Mouse (Mus musculus) kidney, embryonic 14.5 days (tissue): ENCODE measurements around the gene Sumo2. TPM values are rescaled to one million over a fixed set of nuclear protein-coding genes. Genes with fewer than 3 reads are reported as not detected.
"Not testable (repeated sequence)": the region's sequence is repeated elsewhere in the genome, so short reads cannot be mapped to it uniquely, and the experiment has no call there.

Experiments
- ATAC-seq: fragments of 200-750 bp; cut with Nextera tagmentation; 2 replicates; pipeline ENCODE4 v1.8.0; 2017; ENCODE audit warnings: moderate number of reproducible peaks, mild to moderate bottlenecking, moderate TSS enrichment, moderate library complexity; ENCODE audit not compliant: low FRiP score, low TSS enrichment
- H3K27ac ChIP-seq: fragments of 300-500 bp; sonication (generic); 2 replicates; pipeline ENCODE4 v1.5.1; 2014; ENCODE audit warnings: low read depth, mild to moderate bottlenecking, low read length, moderate library complexity, mixed read lengths
- H3K27me3 ChIP-seq: fragments of 300-500 bp; sonication (generic); 2 replicates; pipeline ENCODE4 v1.6.1; 2014; ENCODE audit warnings: mild to moderate bottlenecking, low read length; ENCODE audit not compliant: control insufficient read depth, insufficient read depth
- H3K36me3 ChIP-seq: fragments of 300-500 bp; sonication (generic); 2 replicates; pipeline ENCODE4 v1.6.1; 2014; ENCODE audit warnings: low read length, mixed read lengths; ENCODE audit not compliant: control insufficient read depth, insufficient read depth
- H3K4me1 ChIP-seq: fragments of 300-500 bp; sonication (generic); 2 replicates; pipeline ENCODE4 v1.6.1; 2014; ENCODE audit warnings: low read length, mixed read lengths; ENCODE audit not compliant: control insufficient read depth, insufficient read depth
- H3K4me2 ChIP-seq: fragments of 300-500 bp; sonication (generic); replicated peaks from 2 replicates; pipeline ENCODE4 v1.6.1; 2014; ENCODE audit warnings: low read depth, mild to moderate bottlenecking, low read length
- H3K4me3 ChIP-seq: fragments of 300-500 bp; sonication (generic); 2 replicates; pipeline ENCODE4 v1.5.1; 2014; ENCODE audit warnings: mild to moderate bottlenecking, low read length
- H3K9ac ChIP-seq: fragments of 300-500 bp; sonication (generic); 2 replicates; pipeline ENCODE4 v1.6.1; 2014; ENCODE audit warnings: low read depth, mild to moderate bottlenecking, low read length, moderate library complexity
- H3K9me3 ChIP-seq: fragments of 300-500 bp; sonication (generic); 2 replicates; pipeline ENCODE4 v1.6.1; 2016; ENCODE audit warnings: low read length; ENCODE audit not compliant: control insufficient read depth
- WGBS: fragments of 180-500 bp; shearing (Covaris S2); extraction: QIAGEN DNeasy Blood & Tissue Kit; methylation state at CpG from one replicate; pipeline ENCODE4 v1.1.7; 2014; 5-methylcytosine and 5-hydroxymethylcytosine counted together
- polyA plus RNA-seq: library from polyadenylated mRNA; unstranded; fragments of >200 nt; fragmentation: Nextera tagmentation; extraction: Ambion mirVana; gene quantifications from 2 replicates; pipeline ENCODE4 v1.2.1, GENCODE M21; 2014

The Sumo2 gene
- polyA plus RNA-seq, 1 experiment from 2014 or later = 1,228 TPM

GRCm38 (mm10) chr11:115555717-115556116 lies 19.6 kb upstream of the Sumo2 start:
- H3K27me3 ChIP-seq = no peaks in the 10 kb centered on the region
- no peaks in the 10 kb centered on the region for H3K4me1 ChIP-seq
- H3K36me3 ChIP-seq = no peaks in the 10 kb centered on the region
- 77% methylated on average over 17 of the region's 17 CpGs for WGBS
- no peak for ATAC-seq
- no peak overlapping the region for H3K9ac ChIP-seq
- no peak overlapping the region for H3K4me3 ChIP-seq
- no peaks in the 10 kb centered on the region for H3K9me3 ChIP-seq
- H3K27ac ChIP-seq = no peak overlapping the region
- no peak overlapping the region for H3K4me2 ChIP-seq

GRCm38 (mm10) chr11:115552783-115553182 lies 16.7 kb upstream of the Sumo2 start:
- Histone ChIP-seq H3K4me1 (no peaks in the 10 kb centered on the region), H3K9me3 (no peaks in the 10 kb centered on the region; the same call in 1 of the 2 replicates), H3K27me3 (no peaks in the 10 kb centered on the region), H3K4me2 (no peak overlapping the region), H3K27ac (no peak overlapping the region), H3K36me3 (no peaks in the 10 kb centered on the region), H3K4me3 (no peak overlapping the region), H3K9ac (no peak overlapping the region)
- 53% methylated on average over 4 of the region's 4 CpGs for WGBS
- no peak for ATAC-seq

GRCm38 (mm10) chr11:115543571-115543970 lies 7.5 kb upstream of the Sumo2 start:
- Histone ChIP-seq H3K4me3 (no peak overlapping the region), H3K9ac (no peak overlapping the region), H3K9me3 (no peaks in the 10 kb centered on the region), H3K4me2 (no peak overlapping the region), H3K27ac (no peak overlapping the region), H3K36me3 (no peaks in the 10 kb centered on the region), H3K4me1 (no peaks in the 10 kb centered on the region), H3K27me3 (no peaks in the 10 kb centered on the region)
- no peak for ATAC-seq
- 64% methylated on average over 4 of the region's 4 CpGs for WGBS

GRCm38 (mm10) chr11:115538045-115538444 lies 2.0 kb upstream of the Sumo2 start:
- H3K27ac ChIP-seq = no peak overlapping the region
- ATAC-seq = no peak
- WGBS = 65% methylated on average over 2 of the region's 2 CpGs
- H3K27me3 ChIP-seq = no peaks in the 10 kb centered on the region
- H3K4me1 ChIP-seq = peaks cover 11% of the 10 kb centered on the region; the same call in 1 of the 2 replicates
- H3K4me3 ChIP-seq = no peak overlapping the region
- no peak overlapping the region for H3K4me2 ChIP-seq
- H3K36me3 ChIP-seq = peaks cover 14% of the 10 kb centered on the region
- H3K9me3 ChIP-seq = no peaks in the 10 kb centered on the region
- no peak overlapping the region for H3K9ac ChIP-seq

- whole genome bisulfite sequencing = 84% methylated on average over 10 of the region's 10 CpGs
- no peaks in the 10 kb centered on the region for H3K27me3 ChIP-seq
- H3K9me3 ChIP-seq = no peaks in the 10 kb centered on the region
- no peak for ATAC-seq
- H3K9ac ChIP-seq = no peak overlapping the region
- H3K4me1 ChIP-seq = peaks cover 13% of the 10 kb centered on the region; the same call in 1 of the 2 replicates
- H3K36me3 ChIP-seq = peaks cover 24% of the 10 kb centered on the region
- H3K4me2 ChIP-seq = peak overlapping the region; percentile 45
- H3K4me3 ChIP-seq = peak overlapping the region; percentile 67
- H3K27ac ChIP-seq = peak overlapping the region; percentile 99
These were observed 936 bp upstream of the Sumo2 start for GRCm38 (mm10) chr11:115536856-115537568.

GRCm38 (mm10) chr11:115535401-115536037 lies 557 bp downstream of the Sumo2 start:
- ATAC-seq = peak; percentile 83
- peak overlapping the region; percentile 99 for H3K27ac ChIP-seq
- H3K9me3 ChIP-seq = no peaks in the 10 kb centered on the region
- peaks cover 13% of the 10 kb centered on the region; the same call in 1 of the 2 replicates for H3K4me1 ChIP-seq
- peak overlapping the region; percentile 97 for H3K9ac ChIP-seq
- H3K4me3 ChIP-seq = peak overlapping the region; percentile 67
- H3K36me3 ChIP-seq = peaks cover 35% of the 10 kb centered on the region
- H3K27me3 ChIP-seq = no peaks in the 10 kb centered on the region
- WGBS = under 1% methylated on average over 41 of the region's 84 CpGs
- H3K4me2 ChIP-seq = peak overlapping the region; percentile 66

GRCm38 (mm10) chr11:115534759-115535371 lies 1.2 kb downstream of the Sumo2 start:
- no peaks in the 10 kb centered on the region for H3K9me3 ChIP-seq
- H3K27ac ChIP-seq = peak overlapping the region; percentile 99
- H3K9ac ChIP-seq = peak overlapping the region; percentile 97
- peak overlapping the region; percentile 66 for H3K4me2 ChIP-seq
- H3K4me3 ChIP-seq = peak overlapping the region; percentile 67
- ATAC-seq = no peak
- no peaks in the 10 kb centered on the region for H3K27me3 ChIP-seq
- peaks cover 42% of the 10 kb centered on the region for H3K36me3 ChIP-seq
- WGBS = 4% methylated on average over 11 of the region's 11 CpGs
- peaks cover 13% of the 10 kb centered on the region; the same call in 1 of the 2 replicates for H3K4me1 ChIP-seq

GRCm38 (mm10) chr11:115526446-115526845 lies 9.6 kb downstream of the Sumo2 start:
- H3K4me2 ChIP-seq, ATAC-seq, H3K27me3 ChIP-seq, H3K9ac ChIP-seq, H3K9me3 ChIP-seq, H3K4me1 ChIP-seq, H3K27ac ChIP-seq, H3K4me3 ChIP-seq: not testable (repeated sequence)
- 81% methylated on average over 3 of the region's 3 CpGs for WGBS
- H3K36me3 ChIP-seq = peaks cover 79% of the 10 kb centered on the region

GRCm38 (mm10) chr11:115522703-115523102 lies 13.4 kb downstream of the Sumo2 start:
- peaks cover 51% of the 10 kb centered on the region for H3K36me3 ChIP-seq
- no peaks in the 10 kb centered on the region for H3K4me1 ChIP-seq
- ATAC-seq = no peak
- H3K27me3 ChIP-seq = no peaks in the 10 kb centered on the region
- no peaks in the 10 kb centered on the region for H3K9me3 ChIP-seq
- H3K4me3 ChIP-seq = no peak overlapping the region
- no peak overlapping the region for H3K27ac ChIP-seq
- 83% methylated on average over 2 of the region's 2 CpGs for whole genome bisulfite sequencing
- no peak overlapping the region for H3K9ac ChIP-seq
- H3K4me2 ChIP-seq = no peak overlapping the region
